Mouse (Mus musculus): ENCODE data around the gene Sdhaf1.

Sdhaf1 gene

GRCm38 (mm10) chr7:30323795-30324194 is at the start of gene Sdhaf1:
Sdhaf1 (minus strand) TSS chr7:30323895.
- no peak for DNase-seq (ENCODE audit: low spot score in 2 of 2)

GRCm38 (mm10) chr7:30367466-30367865 is 43.8 kb upstream of the Sdhaf1 start:
- DNase-seq (ENCODE audit: low spot score in 2 of 2) = no peak

DNA sequence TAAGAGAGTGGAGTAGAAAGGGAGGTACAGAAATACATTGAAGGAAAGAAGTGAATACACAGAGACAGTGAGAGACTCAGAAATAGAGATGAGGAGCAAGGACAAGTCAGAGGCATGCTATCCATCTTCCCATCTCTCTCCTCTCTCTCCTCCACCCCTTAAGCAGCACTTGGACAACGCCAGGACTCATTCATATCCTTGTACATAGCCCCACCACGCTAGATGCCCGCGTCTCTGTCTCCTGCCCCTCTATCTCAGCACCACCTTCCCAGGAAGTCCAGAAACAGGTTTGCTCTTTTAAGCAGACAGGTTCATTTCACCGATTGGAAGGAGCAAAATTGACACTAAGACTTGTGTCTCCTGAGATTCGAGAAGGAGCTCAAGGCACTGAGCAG is 39.6 kb upstream of the Sdhaf1 start:
- DNase-seq (ENCODE audit: low spot score in 2 of 2) = no peak

DNA sequence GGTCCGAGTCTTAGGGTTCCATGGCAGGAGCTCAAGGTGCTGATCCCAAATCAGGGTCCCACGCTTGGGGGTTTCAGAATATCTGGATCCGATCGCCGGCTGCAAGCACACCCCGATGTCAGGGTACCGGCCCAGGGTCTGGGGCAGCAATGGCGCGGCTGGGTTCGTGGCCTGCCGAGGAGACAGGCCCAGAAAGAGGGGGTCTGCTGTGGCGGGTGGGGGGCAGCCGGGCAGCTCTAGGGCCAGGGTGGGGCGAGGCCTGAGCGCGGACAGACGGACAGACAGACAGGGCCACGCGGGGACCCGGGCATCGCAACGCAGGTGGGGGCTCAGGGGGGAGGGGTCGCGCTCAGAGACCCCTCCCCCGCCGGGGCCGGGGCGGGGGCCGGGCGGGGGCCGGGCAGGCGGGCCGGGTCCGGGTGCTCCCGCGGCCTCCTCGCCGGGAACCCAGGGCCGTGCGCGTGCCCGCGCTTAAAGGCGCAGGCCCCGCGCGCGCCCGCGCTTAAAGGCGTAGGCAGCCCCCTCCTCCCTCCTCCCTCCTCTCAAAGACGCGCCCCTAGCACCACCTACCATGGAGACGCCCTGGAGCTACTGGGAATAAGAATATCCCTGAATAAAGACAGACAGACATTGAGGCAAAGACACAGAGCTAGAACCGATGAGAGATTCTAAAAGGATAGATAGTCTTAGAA is 39.1 kb upstream of the Sdhaf1 start, which contains the start of gene Lrfn3:
Gene Lrfn3, minus strand, starts transcription at position 121 of the 692 bp plus-strand sequence.
- DNase-seq (ENCODE audit: low spot score in 2 of 2) = no peak

GRCm38 (mm10) chr7:30360028-30360427 is 36.3 kb upstream of the Sdhaf1 start:
- DNase-seq (ENCODE audit: low spot score in 2 of 2) = no peak

GRCm38 (mm10) chr7:30359276-30359865 is 35.7 kb upstream of the Sdhaf1 start:
- no peak for DNase-seq (ENCODE audit: low spot score in 2 of 2)

- DNase-seq (ENCODE audit: low spot score in 2 of 2) = no peak
These were observed 34.9 kb upstream of the Sdhaf1 start for GRCm38 (mm10) chr7:30358378-30359186.

GRCm38 (mm10) chr7:30354059-30354458 is 30.4 kb upstream of the Sdhaf1 start:
- DNase-seq (ENCODE audit: low spot score in 2 of 2) = no peak

GRCm38 (mm10) chr7:30353279-30353822 is 29.7 kb upstream of the Sdhaf1 start:
- DNase-seq (ENCODE audit: low spot score in 2 of 2) = peak; percentile 67 to 74

GRCm38 (mm10) chr7:30347828-30348227 is 24.1 kb upstream of the Sdhaf1 start:
- DNase-seq (ENCODE audit: low spot score in 2 of 2) = peak in 1 of 2 experiments; percentile 42

- DNase-seq (ENCODE audit: low spot score in 2 of 2) = peak in 1 of 2 experiments; percentile 51
These were observed 23.1 kb upstream of the Sdhaf1 start for GRCm38 (mm10) chr7:30346635-30347379.

DNA sequence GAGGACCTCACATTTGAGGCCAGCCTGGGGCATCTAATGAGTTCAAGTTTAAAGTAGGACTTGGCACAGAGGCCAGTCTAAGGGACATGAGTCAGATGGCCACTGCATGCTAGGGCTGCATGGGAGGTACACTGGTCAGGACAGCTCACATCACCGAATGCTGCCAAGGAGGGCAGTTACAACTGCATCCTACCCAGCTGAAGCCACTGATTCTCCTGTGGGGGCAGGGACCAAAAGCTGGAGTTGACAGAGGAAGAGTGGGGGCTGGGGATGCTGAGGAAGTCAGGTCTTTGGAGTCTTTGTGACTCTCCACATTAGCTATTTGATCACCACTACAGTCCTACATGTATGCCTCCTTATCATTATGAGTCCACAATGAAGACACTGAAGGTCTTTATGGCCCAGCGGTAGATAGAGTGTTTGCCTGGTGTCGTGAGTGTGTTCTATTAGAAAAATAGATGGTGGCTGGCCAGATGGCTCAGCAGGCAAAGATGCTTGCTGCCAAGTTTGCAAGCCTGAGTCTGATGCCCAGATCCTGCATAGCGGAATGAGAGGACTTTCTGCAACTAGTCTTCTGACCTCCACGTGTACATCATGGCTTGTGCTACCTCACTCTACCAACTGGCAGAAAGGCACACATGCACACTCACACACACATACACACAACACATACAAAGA is 15.9 kb upstream of the Sdhaf1 start:
- no peak for DNase-seq (ENCODE audit: low spot score in 2 of 2)

DNA sequence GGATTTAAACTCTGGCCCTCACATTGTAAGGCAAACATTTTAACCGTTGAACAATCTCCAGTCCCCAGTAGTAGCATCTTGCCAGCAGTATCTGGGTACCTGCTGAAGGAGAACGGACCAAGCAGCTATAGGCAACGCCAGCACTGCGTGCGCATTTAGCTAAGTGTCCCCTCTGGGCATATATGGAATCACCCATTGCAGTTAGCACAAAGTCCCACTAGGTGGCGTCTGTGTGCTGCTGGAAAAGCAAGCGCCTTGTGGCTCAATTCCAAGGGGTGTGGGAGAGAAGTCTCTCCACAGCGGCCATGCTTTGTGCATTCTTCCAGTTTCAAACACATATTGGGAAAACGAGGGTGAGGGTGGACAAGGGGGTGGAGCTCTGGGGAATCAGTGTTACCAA is 12.7 kb upstream of the Sdhaf1 start:
- peak; percentile 74 to 81 for DNase-seq (ENCODE audit: low spot score in 2 of 2)

DNA sequence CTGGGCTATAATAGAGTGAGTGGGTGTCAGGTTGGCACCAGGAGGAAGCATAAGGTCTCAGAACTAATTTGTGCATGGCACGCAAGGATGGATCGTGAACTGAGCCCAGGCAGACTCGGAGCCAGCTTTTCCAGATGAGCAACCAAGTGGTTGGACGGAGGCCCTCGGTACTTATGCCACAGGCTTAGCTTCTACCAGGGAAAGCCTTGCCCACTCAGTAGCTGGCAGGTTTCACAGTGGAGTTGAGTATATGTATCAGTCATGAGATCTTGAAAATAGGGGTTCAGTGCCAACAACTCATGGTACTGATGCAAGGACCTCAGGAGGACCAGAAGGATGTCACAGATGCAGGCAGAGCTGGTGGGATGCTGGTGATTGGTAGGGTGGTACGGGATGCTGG is 12.0 kb upstream of the Sdhaf1 start:
- no peak for DNase-seq (ENCODE audit: low spot score in 2 of 2)

GRCm38 (mm10) chr7:30334563-30334962 is 10.9 kb upstream of the Sdhaf1 start:
- no peak for DNase-seq (ENCODE audit: low spot score in 2 of 2)

DNA sequence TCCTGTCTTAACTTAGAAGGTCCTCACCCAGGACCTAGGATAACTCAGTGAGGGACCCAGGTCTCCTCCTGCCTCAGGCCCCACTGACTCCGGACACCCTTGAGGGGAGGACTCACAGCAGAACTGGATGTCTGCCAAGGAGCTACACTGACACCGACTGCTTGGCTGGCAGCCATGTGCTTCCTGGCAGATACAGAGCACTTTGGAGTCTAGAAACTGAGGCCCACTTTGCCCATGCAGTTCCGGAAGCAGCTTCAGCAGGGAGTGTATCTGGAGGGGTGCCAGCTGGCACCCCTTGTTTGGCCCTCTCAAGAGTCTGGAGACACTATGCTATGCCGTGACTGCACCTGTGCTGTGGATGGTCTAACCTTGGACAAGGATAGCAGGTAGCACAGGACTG is 9.7 kb upstream of the Sdhaf1 start:
- no peak for DNase-seq (ENCODE audit: low spot score in 2 of 2)

DNA sequence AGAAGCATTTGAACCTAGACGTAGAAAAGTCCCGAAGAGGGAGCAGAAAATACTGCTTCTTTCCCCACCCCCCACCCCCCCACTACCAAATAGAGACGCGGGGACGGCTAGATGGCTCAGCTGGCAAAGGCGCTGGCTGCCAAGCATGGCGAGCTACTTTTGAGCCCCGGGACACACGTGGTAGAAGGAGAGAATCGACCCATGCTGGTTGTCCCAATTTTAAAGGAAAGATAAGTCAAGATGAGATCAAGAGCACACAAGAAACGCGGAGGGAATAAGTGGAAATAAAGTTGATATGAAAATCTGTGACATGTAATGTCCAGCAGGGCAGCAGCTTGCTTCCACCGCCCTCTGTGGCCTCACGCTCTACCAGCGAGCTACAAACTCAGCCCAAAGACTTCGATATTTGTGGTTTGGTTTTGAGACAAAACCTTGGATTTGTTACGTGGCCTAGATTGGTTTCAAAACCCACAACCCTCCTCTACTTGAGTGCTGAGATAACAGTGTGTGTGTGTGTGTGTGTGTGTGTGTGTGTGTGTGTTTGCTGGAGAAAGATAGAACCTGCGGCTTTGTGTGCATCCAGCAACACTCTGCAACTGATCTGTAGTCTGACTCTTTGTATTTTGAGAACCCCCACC is 9.0 kb upstream of the Sdhaf1 start:
- DNase-seq (ENCODE audit: low spot score in 2 of 2) = no peak

- peak in 1 of 2 experiments; percentile 60 for DNase-seq (ENCODE audit: low spot score in 2 of 2)
These were observed 8.2 kb upstream of the Sdhaf1 start for GRCm38 (mm10) chr7:30331887-30332286.

- DNase-seq (ENCODE audit: low spot score in 2 of 2) = no peak
These were observed 4.7 kb upstream of the Sdhaf1 start for GRCm38 (mm10) chr7:30328379-30328778.

DNA sequence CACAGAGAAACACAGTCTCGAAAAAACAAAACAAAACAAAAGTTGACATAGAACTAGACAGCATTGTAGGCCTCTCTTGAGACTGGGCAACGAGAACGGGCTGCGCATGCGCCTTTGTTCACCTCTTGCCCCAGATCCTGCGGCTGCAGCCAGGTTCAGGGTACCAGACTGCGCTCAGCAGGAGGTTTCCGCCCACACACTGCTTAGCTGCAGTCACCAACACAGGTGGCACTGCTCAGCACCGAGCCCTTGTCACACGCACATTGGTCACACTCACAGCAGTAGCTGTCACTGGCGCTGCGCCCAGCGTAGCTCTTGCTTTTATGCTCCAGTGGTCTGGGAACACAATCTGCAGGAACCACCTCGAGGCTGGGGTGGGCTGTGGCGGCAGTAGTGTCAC is 3.4 kb upstream of the Sdhaf1 start:
- no peak for DNase-seq (ENCODE audit: low spot score in 2 of 2)

- DNase-seq (ENCODE audit: low spot score in 2 of 2) = no peak
These were observed 2.7 kb upstream of the Sdhaf1 start for GRCm38 (mm10) chr7:30326427-30326826.

Data from urinary bladder, postnatal 36 days (tissue).